Mouse (Mus musculus) induced T-regulatory cell, adult 2 months (primary cell): ENCODE data around the gene Gm9508.

ENCODE experiments used
- DNase-seq: peaks from one replicate; pipeline ENCODE4 v3.0.0-alpha.2; 2012; ENCODE audit warnings: low read depth

Gene Gm9508

GRCm38 (mm10) chr10:77670710-77671109, 26.3 kb downstream of the Gm9508 start:
- no peak for DNase-seq

GRCm38 (mm10) chr10:77667402-77667801, 29.6 kb downstream of the Gm9508 start:
- no peak for DNase-seq

- DNase-seq, result no peak
Observed at GRCm38 (mm10) chr10:77666342-77666741, 30.7 kb downstream of the Gm9508 start.

GRCm38 (mm10) chr10:77663949-77664665, 32.9 kb downstream of the Gm9508 start:
- no peak for DNase-seq

- DNase-seq, result no peak
Observed at GRCm38 (mm10) chr10:77658286-77658994, 38.6 kb downstream of the Gm9508 start.

GRCm38 (mm10) chr10:77652046-77652445, 45.0 kb downstream of the Gm9508 start:
- no peak for DNase-seq

GRCm38 (mm10) chr10:77647901-77648300, 49.1 kb downstream of the Gm9508 start:
- DNase-seq, result no peak

- DNase-seq, result no peak
Observed at GRCm38 (mm10) chr10:77647461-77647860, 49.6 kb downstream of the Gm9508 start.
